Mouse (Mus musculus) frontal cortex, postnatal 25 days (tissue): ENCODE results near the gene Elmo1.

Experiments used
- DNase-seq, 2 experiments: peaks; one replicate each; pipeline ENCODE4 v3.0.0; 2022; ENCODE audit warnings: low spot score in 2 of 2

Gene Elmo1

GRCm38 (mm10) chr13:20157059-20157458, 66.7 kb downstream of the Elmo1 start:
- no peak for DNase-seq

GRCm38 (mm10) chr13:20157529-20157928, 67.1 kb downstream of the Elmo1 start:
- no peak for DNase-seq

- no peak for DNase-seq
Observed at GRCm38 (mm10) chr13:20163339-20163954, 73.1 kb downstream of the Elmo1 start.

- DNase-seq = no peak
Observed at GRCm38 (mm10) chr13:20164837-20165236, 74.4 kb downstream of the Elmo1 start.

GRCm38 (mm10) chr13:20173987-20174654, 83.7 kb downstream of the Elmo1 start:
- no peak for DNase-seq

- DNase-seq = no peak
Observed at GRCm38 (mm10) chr13:20174655-20175280, 84.4 kb downstream of the Elmo1 start.

GRCm38 (mm10) chr13:20180738-20181137, 90.3 kb downstream of the Elmo1 start:
- DNase-seq = no peak

GRCm38 (mm10) chr13:20181321-20181720, 90.9 kb downstream of the Elmo1 start:
- no peak for DNase-seq

GRCm38 (mm10) chr13:20182239-20182825, 91.9 kb downstream of the Elmo1 start:
- no peak for DNase-seq

GRCm38 (mm10) chr13:20183512-20184238, 93.3 kb downstream of the Elmo1 start:
- DNase-seq = peak in 1 of 2 experiments; percentile 36

- DNase-seq = no peak
Observed at GRCm38 (mm10) chr13:20184239-20185033, 94.0 kb downstream of the Elmo1 start.

GRCm38 (mm10) chr13:20185034-20185846, 94.8 kb downstream of the Elmo1 start:
- no peak for DNase-seq

- DNase-seq = no peak
Observed at GRCm38 (mm10) chr13:20185847-20186213, 95.4 kb downstream of the Elmo1 start.

- no peak for DNase-seq
Observed at GRCm38 (mm10) chr13:20187647-20188046, 97.3 kb downstream of the Elmo1 start.

- no peak for DNase-seq
Observed at GRCm38 (mm10) chr13:20192009-20192584, 101.7 kb downstream of the Elmo1 start.

- DNase-seq = no peak
Observed at GRCm38 (mm10) chr13:20200582-20200981, 110.2 kb downstream of the Elmo1 start.

GRCm38 (mm10) chr13:20202617-20203016, 112.2 kb downstream of the Elmo1 start:
- DNase-seq = no peak

GRCm38 (mm10) chr13:20204165-20204564, 113.8 kb downstream of the Elmo1 start:
- DNase-seq = no peak

GRCm38 (mm10) chr13:20205007-20205745, 114.8 kb downstream of the Elmo1 start:
- no peak for DNase-seq
